Mouse (Mus musculus): Measurements from ENCODE around the gene Pdcd1lg2.

Pdcd1lg2 gene

DNA sequence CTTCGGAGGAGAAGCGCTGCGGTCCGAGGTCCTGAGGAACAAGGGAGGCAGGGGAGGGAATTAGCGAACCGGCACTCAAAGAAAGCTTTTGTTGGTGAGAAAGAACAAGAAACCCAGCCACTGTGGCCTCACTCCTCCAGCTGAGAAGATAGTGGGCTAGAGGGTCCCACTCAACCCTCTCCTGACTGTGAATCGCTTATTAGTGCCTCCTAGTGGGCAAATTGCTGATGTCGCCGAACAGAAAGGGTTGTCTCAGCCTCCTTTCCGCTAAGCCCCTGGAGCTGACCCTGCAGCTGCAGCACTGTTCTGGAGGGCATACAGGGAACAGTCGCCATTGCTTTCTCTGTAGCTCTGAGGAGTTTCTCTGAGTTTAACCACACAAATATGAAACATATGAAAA, 90.4 kb downstream of the Pdcd1lg2 start:
- peak in 1 of 2 experiments; percentile 30 for DNase-seq

DNA sequence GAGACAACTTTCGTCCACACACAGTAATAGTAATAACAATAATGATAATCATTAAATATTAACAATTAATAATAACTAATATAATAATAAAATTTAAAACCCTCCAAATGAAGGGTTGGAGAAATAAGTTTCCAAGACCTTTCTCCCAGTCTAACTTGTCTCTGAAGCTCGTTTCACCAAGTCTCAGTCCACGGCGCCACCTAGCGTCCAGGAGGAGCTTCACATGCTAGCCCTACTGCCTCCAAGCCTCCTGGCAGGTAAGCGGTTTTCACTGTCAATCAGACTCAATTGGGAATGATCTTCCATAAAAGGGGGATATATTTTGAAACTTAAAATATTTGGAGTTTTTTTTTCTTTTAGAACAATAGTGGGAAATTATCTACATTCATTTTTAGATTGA, 90.8 kb downstream of the Pdcd1lg2 start:
- peak; percentile 81 to 88 for DNase-seq

DNA sequence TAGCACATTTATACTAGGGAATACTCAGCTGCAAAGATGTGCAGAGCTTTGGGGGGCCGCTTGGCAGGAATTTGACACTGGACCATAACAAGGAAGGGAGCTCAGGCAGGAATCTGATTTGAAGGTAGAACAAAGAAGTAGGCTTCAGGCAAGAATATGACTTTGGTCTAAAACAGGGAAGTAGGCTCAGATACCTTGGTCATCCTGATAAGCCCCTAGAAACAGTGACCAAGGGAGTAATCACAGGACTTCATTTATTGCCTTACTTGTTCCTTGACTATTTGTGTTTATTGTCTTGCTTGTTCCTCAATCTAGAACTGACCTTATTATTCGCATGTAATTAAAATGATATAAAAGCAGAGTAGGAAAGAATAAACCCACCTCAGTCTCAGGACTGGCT, 93.4 kb downstream of the Pdcd1lg2 start:
- no peak for DNase-seq

DNA sequence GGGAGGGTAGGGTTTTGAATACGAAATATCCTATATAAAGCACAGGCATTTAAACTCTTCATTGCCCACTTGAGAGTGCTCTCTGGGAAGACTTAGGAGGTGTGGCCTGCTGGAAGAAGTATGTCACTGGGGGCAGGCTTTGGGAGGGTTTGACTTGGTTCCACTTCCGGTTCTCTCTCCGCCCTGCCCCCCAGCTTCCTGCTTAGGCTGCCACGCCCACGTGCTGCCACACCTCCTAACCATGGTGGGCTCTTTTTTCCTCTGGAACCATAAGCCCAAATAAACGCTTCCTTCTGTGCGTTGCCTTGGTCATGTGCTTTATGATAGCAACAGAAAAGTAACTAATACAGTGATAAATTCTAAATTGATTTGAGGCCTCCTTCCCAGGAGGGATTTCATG, 94.9 kb downstream of the Pdcd1lg2 start:
- DNase-seq = no peak

DNA sequence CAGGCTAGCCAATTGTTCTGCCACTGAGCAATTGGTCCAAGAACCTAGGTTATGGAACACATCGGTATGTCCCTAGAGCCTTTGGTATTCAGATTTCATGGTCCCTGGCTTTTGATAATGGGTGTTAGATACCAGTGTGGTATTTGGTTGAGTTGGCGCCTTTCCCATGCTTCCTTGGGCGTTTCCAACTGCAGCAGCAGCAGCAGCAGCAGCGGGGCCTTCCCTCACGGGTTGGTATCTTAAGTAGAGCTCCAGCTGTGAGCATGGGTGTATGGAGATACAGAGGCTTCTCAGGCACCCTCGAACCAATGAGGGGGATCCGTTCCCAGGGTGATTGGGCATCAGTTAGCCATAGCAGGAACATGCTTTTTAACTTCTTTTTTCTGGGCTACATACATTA, 97.5 kb downstream of the Pdcd1lg2 start:
- no peak for DNase-seq

DNA sequence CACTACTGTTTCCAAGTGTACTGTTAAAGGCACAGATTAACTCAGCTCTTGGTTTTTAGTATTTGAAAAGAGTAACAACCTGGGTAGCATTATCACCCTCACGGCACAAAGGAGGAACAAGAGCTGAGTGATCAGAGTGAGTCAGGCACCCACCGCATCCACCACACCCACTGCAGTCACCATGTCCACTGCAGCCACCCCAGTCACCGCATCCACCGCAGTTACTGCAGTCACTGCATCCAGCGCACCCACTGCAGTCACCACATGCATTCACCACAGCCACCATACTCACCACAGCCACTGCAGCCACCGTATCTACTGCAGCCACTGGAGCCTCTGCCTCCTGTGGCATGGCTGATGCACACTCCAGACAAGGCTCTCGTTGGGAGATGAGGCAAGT, 99.1 kb downstream of the Pdcd1lg2 start:
- no peak for DNase-seq

DNA sequence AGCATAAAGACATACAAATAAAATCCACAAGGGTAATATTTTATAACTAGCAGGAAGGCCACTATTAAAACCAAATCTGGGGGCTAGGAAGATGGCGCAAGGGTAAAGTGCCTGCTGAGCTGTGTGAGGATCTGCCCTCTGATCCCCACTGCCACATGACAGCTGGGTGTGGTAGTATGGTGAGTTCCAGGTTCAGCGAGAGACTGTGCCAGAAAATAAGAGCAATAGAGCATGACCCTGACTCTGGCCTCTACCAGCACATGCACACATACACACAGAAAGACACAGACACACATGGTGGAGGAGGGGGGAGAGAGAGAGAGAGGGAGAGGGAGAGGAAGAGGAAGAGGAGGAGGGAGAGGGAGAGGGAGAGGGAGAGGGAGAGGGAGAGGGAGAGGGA, 101.1 kb downstream of the Pdcd1lg2 start:
- no peak for DNase-seq

DNA sequence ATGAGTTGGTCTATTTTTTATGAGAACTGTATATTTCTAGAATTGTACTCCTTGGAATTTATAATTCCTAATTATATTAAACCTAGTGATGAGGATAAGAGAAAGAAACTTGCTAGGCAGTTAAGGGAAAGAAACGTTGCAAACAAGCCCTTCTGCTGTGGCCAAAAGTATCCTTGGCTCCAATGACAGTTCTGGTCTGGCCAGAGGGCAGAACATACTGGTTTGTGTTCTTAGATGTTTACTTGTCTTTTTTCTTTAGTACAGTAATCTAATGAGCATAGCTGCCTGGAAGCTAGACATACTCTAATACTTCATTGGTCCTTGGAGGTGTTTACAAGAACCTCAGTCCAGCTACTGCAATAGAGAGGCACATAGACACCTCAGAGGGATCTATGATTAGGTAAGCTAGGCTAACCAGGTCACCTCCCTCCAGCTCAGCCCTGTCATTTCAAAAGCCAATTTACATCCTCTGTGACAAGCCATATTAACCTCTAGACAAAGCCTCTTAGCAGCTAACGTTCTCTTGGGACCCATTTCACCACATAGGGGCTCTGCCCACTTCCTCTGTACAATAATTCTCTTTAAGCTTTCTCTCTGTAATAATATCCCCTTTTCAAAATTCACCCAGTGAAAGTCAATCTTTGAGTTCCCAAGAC, 102.5 kb downstream of the Pdcd1lg2 start:
- no peak for DNase-seq

DNA sequence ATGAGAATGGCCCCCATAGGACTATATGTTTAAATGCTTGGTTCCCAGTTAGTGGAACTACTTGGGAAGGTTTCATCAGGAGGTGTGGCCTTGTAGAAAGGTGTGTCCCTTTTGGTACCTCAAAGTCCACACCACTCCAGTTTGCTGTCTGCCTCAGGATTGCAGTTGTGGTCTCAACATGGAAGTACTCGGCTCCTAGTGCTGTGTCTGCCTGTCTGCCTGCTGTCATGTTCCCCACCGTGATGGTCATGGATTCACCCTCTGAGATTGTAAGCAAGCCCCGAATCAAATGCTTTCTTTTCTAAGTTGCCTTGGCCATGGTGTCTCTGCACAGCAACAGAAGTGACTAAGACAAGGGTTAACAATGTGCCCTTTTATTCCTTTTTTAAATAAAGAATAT, 103.4 kb downstream of the Pdcd1lg2 start:
- DNase-seq = no peak

DNA sequence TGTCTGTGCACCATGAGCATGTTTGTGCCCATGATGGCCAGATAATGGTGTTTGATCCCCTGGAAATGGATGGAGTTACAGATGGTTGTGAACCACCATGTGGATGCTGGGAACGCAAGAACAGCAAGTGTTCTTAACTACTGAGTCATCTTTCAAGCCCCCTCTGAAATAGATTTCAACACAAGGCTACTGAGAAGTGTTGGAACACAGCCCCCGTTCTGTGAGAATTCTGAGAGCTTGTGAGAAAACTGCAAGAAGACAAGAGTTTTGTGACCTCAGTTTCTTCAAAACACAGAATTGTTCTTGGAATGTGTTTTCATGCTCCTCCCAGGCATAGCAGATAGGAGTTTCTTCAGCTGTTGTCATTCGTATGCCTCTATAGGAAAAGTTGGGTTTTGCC, 104.7 kb downstream of the Pdcd1lg2 start:
- no peak for DNase-seq

DNA sequence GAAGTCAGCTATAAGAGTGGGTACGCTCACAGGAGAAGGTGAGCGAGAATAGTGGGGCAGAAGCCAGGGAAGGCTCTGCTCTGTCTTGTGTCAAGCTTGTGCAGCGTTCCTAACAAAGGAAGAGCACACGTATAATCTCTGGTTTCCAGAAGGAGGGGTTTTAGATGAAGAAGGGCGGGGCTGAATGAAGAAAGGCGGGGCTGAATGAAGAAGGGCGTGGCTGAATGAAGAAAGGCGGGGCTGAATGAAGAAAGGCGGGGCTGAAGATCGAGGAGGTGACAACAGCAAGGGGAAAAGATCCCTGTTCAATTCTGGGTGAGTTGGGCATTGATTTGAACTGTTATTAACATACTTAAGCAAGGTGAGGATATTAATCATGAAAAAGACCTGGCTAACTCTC, 105.3 kb downstream of the Pdcd1lg2 start:
- no peak for DNase-seq

DNA sequence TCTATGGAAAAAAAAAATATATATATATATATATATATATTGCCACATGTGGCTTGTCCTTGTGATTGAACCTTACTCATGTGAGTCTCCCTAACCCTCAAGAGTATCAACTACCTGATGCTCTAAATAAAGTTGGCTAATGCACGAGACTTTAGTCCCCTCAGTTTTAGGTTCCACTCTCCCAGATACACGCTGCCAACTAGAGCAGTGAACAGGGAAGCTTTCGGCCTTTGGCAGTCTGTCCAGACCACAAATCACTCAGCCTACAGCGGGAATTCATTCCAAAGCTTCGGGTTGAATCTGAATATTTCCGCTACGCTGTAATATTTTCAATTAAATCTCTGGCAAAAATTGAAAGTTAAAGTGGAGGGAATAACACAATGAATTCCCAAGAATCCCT, 107.7 kb downstream of the Pdcd1lg2 start:
- DNase-seq = no peak

DNA sequence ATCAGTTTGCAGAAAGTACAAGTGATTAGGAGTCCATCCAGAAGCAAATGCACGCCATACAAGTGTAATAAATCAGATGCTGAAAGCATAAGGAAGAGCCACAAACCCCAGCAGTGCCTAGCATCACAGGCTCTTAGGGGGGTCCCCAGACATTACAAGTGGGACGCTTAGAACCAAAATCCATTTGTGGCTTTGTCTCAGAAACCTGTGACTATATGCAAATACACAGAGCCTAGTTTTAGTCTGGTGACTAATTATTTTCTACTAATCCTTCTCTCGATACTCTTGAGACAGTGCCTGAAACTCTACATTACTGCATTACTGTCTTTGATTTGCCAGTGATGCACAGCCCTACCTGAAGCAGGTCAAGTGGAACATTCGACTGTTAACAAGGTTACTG, 108.2 kb downstream of the Pdcd1lg2 start:
- no peak for DNase-seq

All from cerebellum, postnatal 25 days (tissue).